Mouse (Mus musculus) embryonic facial prominence, embryonic 11.5 days (tissue): ENCODE measurements around the gene Casz1. TPM values are rescaled to one million over a fixed set of nuclear protein-coding genes. Genes with fewer than 3 reads are reported as not detected.

Source experiments
- ATAC-seq: fragments of 200-750 bp; cut with Nextera tagmentation; replicated peaks from 2 replicates; pipeline ENCODE4 v1.8.0; 2017; ENCODE audit warnings: low read depth; ENCODE audit not compliant: insufficient number of reproducible peaks, low FRiP score, low TSS enrichment
- DNase-seq: peaks from one replicate; pipeline ENCODE4 v3.0.0-alpha.2; 2015; ENCODE audit warnings: low spot score
- H3K27ac ChIP-seq: fragments of 300-500 bp; sonication (generic); replicated peaks from 2 replicates; pipeline ENCODE4 v1.5.1; 2014; ENCODE audit warnings: mild to moderate bottlenecking, low read depth, low read length, control low read depth
- H3K27me3 ChIP-seq: fragments of 300-500 bp; sonication (generic); 2 replicates; pipeline ENCODE4 v1.6.1; 2014; ENCODE audit warnings: mild to moderate bottlenecking, low read length, moderate library complexity, mixed read lengths; ENCODE audit not compliant: control insufficient read depth, insufficient read depth
- H3K36me3 ChIP-seq: fragments of 300-500 bp; sonication (generic); replicated peaks from 2 replicates; pipeline ENCODE4 v1.6.1; 2014; ENCODE audit warnings: low read depth, mild to moderate bottlenecking, low read length, moderate library complexity, mixed read lengths; ENCODE audit not compliant: control insufficient read depth, insufficient read depth
- H3K4me1 ChIP-seq: fragments of 300-500 bp; sonication (generic); 2 replicates; pipeline ENCODE4 v1.6.1; 2014; ENCODE audit warnings: low read length, mixed read lengths; ENCODE audit not compliant: control insufficient read depth, insufficient read depth
- H3K4me2 ChIP-seq: fragments of 300-500 bp; sonication (generic); 2 replicates; pipeline ENCODE4 v1.6.1; 2014; ENCODE audit warnings: low read depth, mild to moderate bottlenecking, control low read depth, low read length, moderate library complexity
- H3K4me3 ChIP-seq: fragments of 300-500 bp; sonication (generic); 2 replicates; pipeline ENCODE4 v1.5.1; 2014; ENCODE audit warnings: low read depth, low read length, control low read depth
- H3K9ac ChIP-seq: fragments of 300-500 bp; sonication (generic); replicated peaks from 2 replicates; pipeline ENCODE4 v1.6.1; 2014; ENCODE audit warnings: mild to moderate bottlenecking, control low read depth, low read length
- H3K9me3 ChIP-seq: fragments of 300-500 bp; sonication (generic); replicated peaks from 2 replicates; pipeline ENCODE4 v1.6.1; 2016; ENCODE audit warnings: mild to moderate bottlenecking, low read length, inconsistent platforms, mixed read lengths; ENCODE audit not compliant: control insufficient read depth
- WGBS: fragments of 180-500 bp; shearing (Covaris S2); extraction: QIAGEN DNeasy Blood & Tissue Kit; methylation state at CpG from one replicate; pipeline ENCODE4 v1.1.7; 2014; 5-methylcytosine and 5-hydroxymethylcytosine counted together
- polyA plus RNA-seq: library from polyadenylated mRNA; unstranded; fragments of >200 nt; fragmentation: Nextera tagmentation; extraction: Ambion mirVana; gene quantifications from 2 replicates; pipeline ENCODE4 v1.2.1, GENCODE M21; 2014

Gene Casz1
- polyA plus RNA-seq, 1 experiment from 2014 or later: 1.1 TPM

DNA sequence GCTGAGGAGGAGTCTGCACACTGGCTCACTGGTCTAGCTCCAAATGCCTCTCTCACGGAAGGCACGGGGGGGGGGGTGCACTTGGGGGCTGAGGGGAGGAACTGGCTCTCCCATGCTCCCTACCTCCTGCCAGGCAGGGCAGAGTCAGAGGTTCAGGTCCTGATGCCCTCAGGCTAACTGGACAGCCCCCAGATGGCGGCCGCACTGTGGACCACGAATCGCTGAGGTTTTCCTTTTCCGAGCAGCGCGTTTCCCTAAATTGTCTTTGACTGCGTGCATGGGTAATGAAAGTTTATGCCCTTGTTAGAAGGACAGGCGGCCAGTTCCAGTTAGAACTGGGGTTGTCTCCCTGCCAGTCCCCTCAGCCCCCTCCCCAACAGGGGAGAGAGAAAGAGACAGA, 116.4 kb downstream of the Casz1 start:
- no peak overlapping the region for H3K27ac ChIP-seq
- peaks cover 26% of the 10 kb centered on the region for H3K27me3 ChIP-seq
- no peak overlapping the region for H3K9ac ChIP-seq
- H3K9me3 ChIP-seq: no peaks in the 10 kb centered on the region
- DNase-seq (no peak), ATAC-seq (no peak)
- H3K36me3 ChIP-seq: no peaks in the 10 kb centered on the region
- WGBS: 25% methylated on average over 11 of the region's 11 CpGs
- H3K4me2 ChIP-seq: no peak overlapping the region
- H3K4me1 ChIP-seq: peaks cover 6% of the 10 kb centered on the region; the same call in 1 of the 2 replicates
- no peak overlapping the region for H3K4me3 ChIP-seq

DNA sequence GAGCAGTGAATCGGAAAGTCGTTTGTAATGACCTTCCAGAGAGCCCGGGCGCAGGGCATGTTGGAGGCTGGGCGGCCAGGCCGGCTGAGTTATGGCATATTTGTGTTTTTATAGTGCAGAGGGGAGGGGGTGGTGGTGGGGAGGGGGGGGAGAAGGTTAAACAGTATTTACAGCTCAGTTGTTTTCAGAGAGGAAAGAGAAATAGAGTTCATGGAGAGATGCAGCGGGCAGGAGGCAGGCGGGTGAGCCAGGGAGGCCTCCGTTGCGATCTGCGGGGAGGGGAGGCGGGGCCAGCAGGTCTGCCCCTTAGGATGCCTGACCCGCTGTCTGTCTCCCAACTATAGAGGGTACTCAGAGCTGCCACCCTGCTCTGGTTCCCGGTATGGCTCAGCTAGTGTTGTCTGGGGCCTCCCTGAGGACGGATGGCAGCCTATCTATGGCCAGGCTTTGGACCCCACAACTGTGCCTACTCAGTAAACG, 118.0 kb downstream of the Casz1 start:
- Histone ChIP-seq H3K4me3 (no peak overlapping the region), H3K9me3 (no peaks in the 10 kb centered on the region), H3K27ac (no peak overlapping the region), H3K36me3 (no peaks in the 10 kb centered on the region), H3K4me2 (peak overlapping the region; percentile 19), H3K9ac (no peak overlapping the region), H3K4me1 (peaks cover 12% of the 10 kb centered on the region), H3K27me3 (peaks cover 32% of the 10 kb centered on the region)
- DNase-seq: peak; percentile 43
- WGBS: 9% methylated on average over 16 of the region's 16 CpGs
- 0 out of 2 replicates have a peak, but pooled peaks have one; percentile 9 for ATAC-seq

GRCm38 (mm10) chr4:148923414-148923813, 119.2 kb downstream of the Casz1 start:
- H3K9me3 ChIP-seq: no peaks in the 10 kb centered on the region
- no peak overlapping the region for H3K9ac ChIP-seq
- H3K4me3 ChIP-seq: no peak overlapping the region
- H3K36me3 ChIP-seq: no peaks in the 10 kb centered on the region
- DNase-seq: no peak
- no peak for ATAC-seq
- peaks cover 12% of the 10 kb centered on the region for H3K4me1 ChIP-seq
- H3K27me3 ChIP-seq: peaks cover 30% of the 10 kb centered on the region
- H3K27ac ChIP-seq: no peak overlapping the region
- WGBS: 73% methylated on average over 9 of the region's 9 CpGs
- H3K4me2 ChIP-seq: no peak overlapping the region

DNA sequence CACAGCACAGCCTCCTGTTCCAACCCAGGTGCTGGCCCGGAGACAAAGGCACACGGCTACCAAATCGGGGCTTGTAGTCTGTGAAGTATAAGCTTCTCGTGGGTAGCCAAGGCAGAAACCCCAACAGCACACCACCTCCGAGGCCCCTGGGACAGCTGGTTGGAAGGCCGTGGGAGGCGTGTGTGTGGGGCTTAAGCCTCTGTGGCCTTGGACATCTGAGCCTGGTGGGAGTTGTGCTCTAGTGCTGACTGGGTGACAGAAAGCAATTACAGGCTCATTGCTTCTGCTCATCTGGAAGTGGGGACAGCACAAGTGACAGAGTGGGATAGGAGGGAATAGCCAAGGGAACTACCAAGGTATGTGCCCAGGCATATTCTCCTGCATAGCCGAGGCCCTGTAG, 119.7 kb downstream of the Casz1 start:
- WGBS: 66% methylated on average over 8 of the region's 8 CpGs
- no peaks in the 10 kb centered on the region for H3K9me3 ChIP-seq
- no peak overlapping the region for H3K9ac ChIP-seq
- H3K27ac ChIP-seq: no peak overlapping the region
- H3K4me1 ChIP-seq: peaks cover 12% of the 10 kb centered on the region
- peaks cover 30% of the 10 kb centered on the region for H3K27me3 ChIP-seq
- no peak overlapping the region for H3K4me3 ChIP-seq
- DNase-seq (no peak), ATAC-seq (no peak)
- no peaks in the 10 kb centered on the region for H3K36me3 ChIP-seq
- H3K4me2 ChIP-seq: no peak overlapping the region

GRCm38 (mm10) chr4:148925589-148926359, 121.5 kb downstream of the Casz1 start:
- H3K9ac ChIP-seq: no peak overlapping the region
- no peaks in the 10 kb centered on the region for H3K36me3 ChIP-seq
- no peak overlapping the region for H3K4me3 ChIP-seq
- no peak overlapping the region for H3K4me2 ChIP-seq
- 30% methylated on average over 18 of the region's 18 CpGs for WGBS
- ATAC-seq (0 out of 2 replicates have a peak, but pooled peaks have one; percentile 6), DNase-seq (no peak)
- H3K27me3 ChIP-seq: peaks cover 25% of the 10 kb centered on the region
- no peak overlapping the region for H3K27ac ChIP-seq
- no peaks in the 10 kb centered on the region for H3K9me3 ChIP-seq
- peaks cover 12% of the 10 kb centered on the region for H3K4me1 ChIP-seq

- Histone ChIP-seq H3K9me3 (no peaks in the 10 kb centered on the region), H3K4me1 (peaks cover 12% of the 10 kb centered on the region), H3K4me2 (no peak overlapping the region), H3K27me3 (peaks cover 21% of the 10 kb centered on the region), H3K27ac (no peak overlapping the region), H3K36me3 (no peaks in the 10 kb centered on the region), H3K4me3 (no peak overlapping the region), H3K9ac (no peak overlapping the region)
- 0 out of 2 replicates have a peak, but pooled peaks have one; percentile 17 for ATAC-seq
- 28% methylated on average over 8 of the region's 8 CpGs for WGBS
- DNase-seq: peak; percentile 58
These were observed 122.2 kb downstream of the Casz1 start for GRCm38 (mm10) chr4:148926459-148926858.

DNA sequence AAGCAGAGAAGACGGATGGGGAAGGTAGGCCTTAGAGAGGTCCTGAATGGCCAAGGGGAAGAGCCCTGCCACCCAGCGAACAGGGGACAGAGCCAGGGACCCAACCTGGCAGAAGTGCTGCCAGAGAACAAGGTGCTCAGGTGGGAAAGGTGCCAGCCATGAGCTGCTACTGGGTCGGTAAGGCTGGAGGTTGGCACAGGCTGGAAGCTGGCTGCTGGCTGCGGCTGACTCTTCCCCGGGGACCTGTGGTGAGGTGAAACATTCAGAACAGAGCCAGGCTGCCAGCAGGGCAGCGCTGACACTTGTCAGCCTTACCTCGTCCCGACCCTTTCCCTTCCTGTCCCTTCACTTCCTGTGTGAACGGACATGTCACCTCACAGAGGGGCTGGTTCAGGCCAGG, 124.1 kb downstream of the Casz1 start:
- Histone ChIP-seq H3K27me3 (peaks cover 14% of the 10 kb centered on the region; the same call in 1 of the 2 replicates), H3K9ac (no peak overlapping the region), H3K4me2 (no peak overlapping the region), H3K36me3 (no peaks in the 10 kb centered on the region), H3K27ac (no peak overlapping the region), H3K4me1 (peaks cover 9% of the 10 kb centered on the region), H3K4me3 (no peak overlapping the region), H3K9me3 (no peaks in the 10 kb centered on the region)
- 71% methylated on average over 9 of the region's 9 CpGs for WGBS
- ATAC-seq (no peak), DNase-seq (no peak)

GRCm38 (mm10) chr4:148928876-148929275, 124.6 kb downstream of the Casz1 start:
- no peak overlapping the region for H3K4me3 ChIP-seq
- ATAC-seq: no peak
- WGBS: 89% methylated on average over 16 of the region's 16 CpGs
- no peaks in the 10 kb centered on the region for H3K9me3 ChIP-seq
- no peak for DNase-seq
- no peak overlapping the region for H3K4me2 ChIP-seq
- no peak overlapping the region for H3K9ac ChIP-seq
- H3K27me3 ChIP-seq: peaks cover 14% of the 10 kb centered on the region; the same call in 1 of the 2 replicates
- H3K27ac ChIP-seq: no peak overlapping the region
- no peaks in the 10 kb centered on the region for H3K36me3 ChIP-seq
- H3K4me1 ChIP-seq: peaks cover 9% of the 10 kb centered on the region
